Mouse (Mus musculus) C2C12 (cell line): Measurements from ENCODE around the gene Slc46a1. TPM values are rescaled to one million over a fixed set of nuclear protein-coding genes. Genes with fewer than 3 reads are reported as not detected.

Experiments
- H3K27me3 ChIP-seq: one replicate; pipeline ENCODE4 v1.6.1; 2011; ENCODE audit not compliant: control insufficient read depth, insufficient read depth, insufficient read length
- H3K36me3 ChIP-seq: one replicate; pipeline ENCODE4 v1.6.1; 2011; ENCODE audit not compliant: control insufficient read depth, insufficient read depth
- H3K4me3 ChIP-seq: one replicate; pipeline ENCODE4 v1.5.1; 2011; ENCODE audit warnings: mild to moderate bottlenecking, control low read depth; ENCODE audit not compliant: poor library complexity, insufficient read depth, severe bottlenecking
- H3K79me2 ChIP-seq: one replicate; pipeline ENCODE4 v1.6.1; 2011; ENCODE audit not compliant: control insufficient read depth, insufficient read depth
- H3K79me3 ChIP-seq: one replicate; pipeline ENCODE4 v1.6.1; 2011; ENCODE audit warnings: low read depth, control low read depth
- H3ac ChIP-seq: one replicate; pipeline ENCODE3; 2011; ENCODE audit warnings: low read depth; ENCODE audit not compliant: control insufficient read depth, insufficient read length
- CEBPB ChIP-seq: IDR thresholded peaks from one replicate; pipeline ENCODE4 v1.6.1; 2011; ENCODE audit warnings: low read depth, mild to moderate bottlenecking, control low read depth, moderate library complexity
- CTCF ChIP-seq: IDR thresholded peaks from one replicate; pipeline ENCODE4 v1.5.1; 2011; ENCODE audit not compliant: control insufficient read depth, insufficient read depth, insufficient read length
- FOSL1 ChIP-seq: IDR thresholded peaks from one replicate; pipeline ENCODE4 v1.8.0; 2011; ENCODE audit warnings: mild to moderate bottlenecking, low read length; ENCODE audit not compliant: poor library complexity, insufficient read depth, severe bottlenecking
- MAX ChIP-seq: IDR thresholded peaks from one replicate; pipeline ENCODE4 v1.6.1; 2011; ENCODE audit warnings: mild to moderate bottlenecking, control low read depth
- MYOD1 ChIP-seq: IDR thresholded peaks from one replicate; pipeline ENCODE4 v1.6.1; 2011; ENCODE audit warnings: low read depth; ENCODE audit not compliant: control insufficient read depth, insufficient read length
- MYOG ChIP-seq: IDR thresholded peaks from one replicate; pipeline ENCODE4 v1.6.1; 2011; ENCODE audit not compliant: control insufficient read depth, insufficient read length; ENCODE audit errors: extremely low read depth
- USF1 ChIP-seq: IDR thresholded peaks from one replicate; pipeline ENCODE4 v1.6.1; 2011; ENCODE audit warnings: low read depth, mild to moderate bottlenecking, control low read depth, moderate library complexity
- polyA plus RNA-seq: library from polyadenylated mRNA; unstranded; fragments of >200 nt; fragmentation: generic; extraction: Trizol; gene quantifications from one replicate; pipeline ENCODE4 v1.2.1, GENCODE M21; 2012; ENCODE audit warnings: missing spikeins

The Slc46a1 gene
- polyA plus RNA-seq, 1 experiment: 7.3 TPM

DNA sequence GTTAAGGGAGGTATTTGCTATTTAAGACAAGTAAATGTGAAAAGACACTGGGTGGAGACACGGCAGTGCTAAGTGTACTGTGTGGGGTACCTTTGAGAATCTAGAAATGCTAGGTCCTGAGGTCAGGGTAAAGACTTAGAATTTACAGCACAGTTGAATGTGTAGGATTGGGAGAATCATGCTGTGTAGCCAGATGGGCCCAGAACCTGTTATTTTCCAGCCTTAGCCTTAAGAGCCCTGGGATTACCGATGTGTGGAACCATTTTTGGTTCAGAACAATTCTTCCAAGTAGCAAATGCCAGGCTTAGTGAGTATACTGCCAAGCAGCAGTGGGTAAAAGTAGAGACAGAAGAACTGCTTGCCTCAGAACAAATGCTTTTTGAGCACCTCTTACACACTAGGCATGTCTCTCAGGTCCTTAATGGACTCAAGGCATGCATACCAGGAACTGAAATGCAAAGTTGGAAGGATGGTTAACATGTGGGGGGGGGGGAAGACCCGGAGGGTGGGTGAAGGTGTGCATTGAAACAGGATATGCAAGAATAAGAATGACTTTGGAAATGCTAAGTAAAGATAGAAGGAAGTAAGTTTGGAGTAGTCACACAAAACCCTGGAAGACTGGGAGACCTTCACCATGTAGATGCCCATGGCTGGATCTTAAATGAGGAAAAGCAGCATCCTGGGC lies 47.8 kb downstream of the Slc46a1 start:
- H3K79me3 ChIP-seq: peaks cover 18% of the 10 kb centered on the region
- H3K27me3 ChIP-seq: no peaks in the 10 kb centered on the region
- peak overlapping the region; percentile 93 for H3K4me3 ChIP-seq
- H3K36me3 ChIP-seq: peaks cover 60% of the 10 kb centered on the region
- H3ac ChIP-seq: peak overlapping the region; percentile 66
- TF ChIP-seq CTCF (no peak), MYOD1 (no peak), MAX (no peak), MYOG (no peak), FOSL1 (no peak), USF1 (no peak), CEBPB (no peak)
- peaks cover 39% of the 10 kb centered on the region for H3K79me2 ChIP-seq

DNA sequence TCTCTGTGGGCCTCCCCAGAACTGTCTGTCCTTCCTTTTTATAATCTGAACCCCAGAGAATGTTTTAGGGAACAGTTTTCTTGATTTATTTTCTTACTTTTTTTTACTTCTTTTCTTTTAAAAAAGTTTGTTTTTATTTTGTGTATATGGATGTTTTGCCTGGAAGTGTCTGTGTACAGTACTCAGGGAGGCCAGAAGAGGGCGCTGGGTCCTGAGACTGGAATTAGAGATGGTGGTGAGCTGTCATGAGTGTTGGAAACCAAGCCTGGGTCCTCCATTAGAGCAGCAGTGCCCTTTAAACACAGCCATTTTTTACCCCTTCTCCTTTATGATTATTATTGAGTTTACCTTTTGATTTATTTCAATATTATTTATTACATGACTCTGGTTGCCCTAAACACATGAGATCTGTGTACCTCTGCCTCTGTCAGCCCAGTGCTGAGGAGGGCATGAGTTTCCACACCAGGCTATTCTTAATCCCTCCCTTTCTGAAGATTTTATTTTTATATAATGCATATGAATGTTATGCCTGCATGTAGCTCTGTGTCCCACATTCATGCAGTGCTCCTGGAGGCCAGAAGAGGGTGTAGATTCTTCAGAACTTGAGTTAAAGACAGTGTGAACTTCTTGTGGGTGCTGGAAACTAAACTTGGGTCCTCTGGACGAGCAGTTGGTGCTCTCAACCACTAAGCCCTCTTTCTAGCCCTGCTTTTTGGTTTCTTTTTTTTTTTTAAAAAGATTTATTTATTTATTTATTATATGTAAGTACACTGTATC lies 50.2 kb downstream of the Slc46a1 start:
- TF ChIP-seq MYOG (no peak), MYOD1 (no peak), USF1 (no peak)
- no peak overlapping the region for H3ac ChIP-seq
- peaks cover 36% of the 10 kb centered on the region for H3K79me2 ChIP-seq
- H3K27me3 ChIP-seq: no peaks in the 10 kb centered on the region
- peaks cover 17% of the 10 kb centered on the region for H3K79me3 ChIP-seq
- no peak overlapping the region for H3K4me3 ChIP-seq
- H3K36me3 ChIP-seq: peaks cover 70% of the 10 kb centered on the region

DNA sequence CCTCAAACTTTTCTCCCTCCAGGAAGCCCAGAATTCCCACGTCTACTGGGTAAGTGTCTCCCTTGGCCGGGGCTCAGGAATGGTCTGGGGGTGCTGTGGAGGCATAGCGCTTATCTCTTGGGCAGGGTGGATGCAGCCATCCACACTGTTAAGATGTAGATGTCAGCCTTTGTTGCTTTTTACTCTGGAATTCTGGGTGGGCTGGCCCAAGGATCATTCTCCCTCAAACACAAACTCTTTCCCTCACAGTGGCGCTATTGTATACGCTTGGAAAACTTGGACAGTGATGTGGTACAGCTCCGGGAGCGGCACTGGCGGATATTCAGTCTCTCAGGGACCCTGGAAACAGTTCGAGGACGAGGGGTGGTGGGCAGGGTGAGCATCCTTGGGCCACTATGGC lies 53.4 kb downstream of the Slc46a1 start:
- H3ac ChIP-seq: no peak overlapping the region
- no peak overlapping the region for H3K4me3 ChIP-seq
- no peaks in the 10 kb centered on the region for H3K79me3 ChIP-seq
- H3K36me3 ChIP-seq: peaks cover 94% of the 10 kb centered on the region
- TF ChIP-seq MYOG: no peak
- TF ChIP-seq MAX: no peak
- no peak for TF ChIP-seq CEBPB
- TF ChIP-seq USF1: no peak
- no peak for TF ChIP-seq MYOD1
- TF ChIP-seq FOSL1: no peak
- TF ChIP-seq CTCF: no peak
- no peaks in the 10 kb centered on the region for H3K27me3 ChIP-seq
- peaks cover 4% of the 10 kb centered on the region for H3K79me2 ChIP-seq

Other genes starting within 250 kb of the Slc46a1 start
- gene Sdf2, start 220.0 kb upstream of the Slc46a1 start, polyA plus RNA-seq: 76.8 TPM
- gene Supt6, start 219.7 kb upstream of the Slc46a1 start, polyA plus RNA-seq: 33.9 TPM
- gene 2610507B11Rik, start 203.9 kb upstream of the Slc46a1 start, polyA plus RNA-seq: 82.8 TPM
- 0.02 TPM for gene BC030499, start 174.9 kb upstream of the Slc46a1 start, polyA plus RNA-seq
- 33.1 TPM for gene Spag5, start 164.2 kb upstream of the Slc46a1 start, polyA plus RNA-seq
- 0.91 TPM for gene Aldoc, start 142.7 kb upstream of the Slc46a1 start, polyA plus RNA-seq
- gene Pigs, start 137.3 kb upstream of the Slc46a1 start, polyA plus RNA-seq: 37.1 TPM
- 29.5 TPM for gene Unc119, start 122.2 kb upstream of the Slc46a1 start, polyA plus RNA-seq
- gene Foxn1, start 79.1 kb upstream of the Slc46a1 start, polyA plus RNA-seq: 0.39 TPM
- not detected for gene Slc13a2, start 43.5 kb upstream of the Slc46a1 start, polyA plus RNA-seq
- gene Sarm1, start 32.1 kb downstream of the Slc46a1 start, polyA plus RNA-seq: 0.19 TPM
- gene Vtn, start 33.4 kb downstream of the Slc46a1 start, polyA plus RNA-seq: not detected
- 0.02 TPM for gene Sebox, start 37.8 kb downstream of the Slc46a1 start, polyA plus RNA-seq
- 41.3 TPM for gene Tmem199, start 46.5 kb downstream of the Slc46a1 start, polyA plus RNA-seq
- gene Poldip2, start 46.5 kb downstream of the Slc46a1 start, polyA plus RNA-seq: 111 TPM
- gene Tnfaip1, start 70.6 kb downstream of the Slc46a1 start, polyA plus RNA-seq: 60.7 TPM
- gene Ift20, start 70.7 kb downstream of the Slc46a1 start, polyA plus RNA-seq: 61.1 TPM
- gene Tmem97, start 85.1 kb downstream of the Slc46a1 start, polyA plus RNA-seq: 164 TPM
- 5.9 TPM for gene Nlk, start 231.7 kb downstream of the Slc46a1 start, polyA plus RNA-seq